Mouse (Mus musculus) lung, postnatal 4 days (tissue): ENCODE measurements around the gene Pagr1a.

Experiments used
- DNase-seq, 2 experiments: peaks; one replicate each; pipeline ENCODE4 v3.0.0; 2021

The Pagr1a gene

GRCm38 (mm10) chr7:126988816-126989215, 28.3 kb downstream of the Pagr1a start:
- DNase-seq, result no peak

- peak; percentile 56 to 67 for DNase-seq
These were observed 30.8 kb downstream of the Pagr1a start for GRCm38 (mm10) chr7:126986319-126986718.

- peak; percentile 26 to 68 for DNase-seq
These were observed 32.3 kb downstream of the Pagr1a start for GRCm38 (mm10) chr7:126984667-126985444.

GRCm38 (mm10) chr7:126983113-126983512, 34.0 kb downstream of the Pagr1a start:
- no peak for DNase-seq

- DNase-seq, result no peak
These were observed 35.1 kb downstream of the Pagr1a start for GRCm38 (mm10) chr7:126982054-126982453.

- no peak for DNase-seq
These were observed 35.6 kb downstream of the Pagr1a start for GRCm38 (mm10) chr7:126981601-126982000.

- DNase-seq, result no peak
These were observed 38.3 kb downstream of the Pagr1a start for GRCm38 (mm10) chr7:126978841-126979240.

- DNase-seq, result peak in 1 of 2 experiments; percentile 15
These were observed 40.2 kb downstream of the Pagr1a start for GRCm38 (mm10) chr7:126976878-126977459.

- DNase-seq, result peak; percentile 95 to 97
These were observed 40.9 kb downstream of the Pagr1a start, which contains the start of gene Cdiptos for GRCm38 (mm10) chr7:126975950-126976866. Gene Cdiptos, minus strand, starts transcription at chr7:126976098.

- no peak for DNase-seq
These were observed 41.4 kb downstream of the Pagr1a start, which contains the start of gene Cdipt for GRCm38 (mm10) chr7:126975893-126975949. Gene Cdipt, plus strand, starts transcription at chr7:126975914.

GRCm38 (mm10) chr7:126975493-126975892, 41.7 kb downstream of the Pagr1a start:
- DNase-seq, result no peak

GRCm38 (mm10) chr7:126967361-126967760, 49.8 kb downstream of the Pagr1a start:
- DNase-seq, result no peak

GRCm38 (mm10) chr7:126965568-126965967, 51.6 kb downstream of the Pagr1a start:
- DNase-seq, result no peak
